Mouse (Mus musculus) megakaryocyte, embryonic 14.5 days (primary cell): Measurements from ENCODE around the gene Clstn1. TPM values are rescaled to one million over a fixed set of nuclear protein-coding genes. Genes with fewer than 3 reads are reported as not detected.

Source experiments
- H3K27me3 ChIP-seq: replicated peaks from 2 replicates; pipeline ENCODE3; 2012; ENCODE audit warnings: inconsistent platforms
- H3K36me3 ChIP-seq: replicated peaks from 2 replicates; pipeline ENCODE3; 2012; ENCODE audit warnings: low read length, inconsistent platforms, mixed read lengths
- H3K4me1 ChIP-seq: 2 replicates; pipeline ENCODE4 v1.6.1; 2012; ENCODE audit warnings: inconsistent platforms
- H3K4me3 ChIP-seq: replicated peaks from 2 replicates; pipeline ENCODE3; 2012; ENCODE audit warnings: moderate library complexity, mild to moderate bottlenecking, inconsistent platforms
- H3K9me3 ChIP-seq: 2 replicates; pipeline ENCODE4 v1.6.1; 2012; ENCODE audit warnings: inconsistent platforms
- FLI1 ChIP-seq: IDR thresholded peaks from 2 replicates; pipeline ENCODE4 v1.6.1; 2012; ENCODE audit warnings: low read length, inconsistent platforms, mixed read lengths
- GATA1 ChIP-seq: IDR thresholded peaks from 3 replicates; pipeline ENCODE4 v1.6.1; 2012; ENCODE audit warnings: mixed read lengths, low read length, inconsistent platforms, borderline replicate concordance
- polyA plus RNA-seq: library from polyadenylated mRNA; stranded (reverse); fragments of >175 nt; gene quantifications from 2 replicates; pipeline ENCODE4 v1.2.3, GENCODE M21; 2012; ENCODE audit warnings: low replicate concordance; ENCODE audit not compliant: insufficient read depth

The Clstn1 gene
- polyA plus RNA-seq, 1 experiment = 10.0 TPM

DNA sequence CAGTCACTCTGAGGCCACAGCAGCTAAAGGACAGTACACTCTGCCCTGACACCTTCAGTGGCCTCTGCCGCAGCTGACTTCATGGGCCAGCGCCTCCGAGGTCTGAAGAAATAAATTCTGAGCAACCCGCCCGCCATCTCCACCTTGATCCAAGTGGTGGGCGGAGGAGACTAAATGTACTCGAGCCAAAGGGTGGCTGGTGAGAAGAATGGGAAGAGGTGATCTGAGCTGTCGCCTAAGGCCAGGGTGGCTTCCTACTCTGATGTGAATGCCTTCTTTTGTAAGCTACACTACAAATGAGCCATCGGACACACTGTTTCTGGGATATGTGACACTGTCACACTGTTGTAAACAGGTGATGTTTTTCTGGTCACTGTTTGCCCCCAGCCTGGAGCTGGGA lies 59.5 kb downstream of the Clstn1 start:
- peaks cover 72% of the 10 kb centered on the region for H3K36me3 ChIP-seq
- H3K27me3 ChIP-seq = no peaks in the 10 kb centered on the region
- peaks cover 73% of the 10 kb centered on the region for H3K4me1 ChIP-seq
- no peak overlapping the region for H3K4me3 ChIP-seq
- TF ChIP-seq FLI1 = no peak
- no peak for TF ChIP-seq GATA1
- H3K9me3 ChIP-seq = no peaks in the 10 kb centered on the region

DNA sequence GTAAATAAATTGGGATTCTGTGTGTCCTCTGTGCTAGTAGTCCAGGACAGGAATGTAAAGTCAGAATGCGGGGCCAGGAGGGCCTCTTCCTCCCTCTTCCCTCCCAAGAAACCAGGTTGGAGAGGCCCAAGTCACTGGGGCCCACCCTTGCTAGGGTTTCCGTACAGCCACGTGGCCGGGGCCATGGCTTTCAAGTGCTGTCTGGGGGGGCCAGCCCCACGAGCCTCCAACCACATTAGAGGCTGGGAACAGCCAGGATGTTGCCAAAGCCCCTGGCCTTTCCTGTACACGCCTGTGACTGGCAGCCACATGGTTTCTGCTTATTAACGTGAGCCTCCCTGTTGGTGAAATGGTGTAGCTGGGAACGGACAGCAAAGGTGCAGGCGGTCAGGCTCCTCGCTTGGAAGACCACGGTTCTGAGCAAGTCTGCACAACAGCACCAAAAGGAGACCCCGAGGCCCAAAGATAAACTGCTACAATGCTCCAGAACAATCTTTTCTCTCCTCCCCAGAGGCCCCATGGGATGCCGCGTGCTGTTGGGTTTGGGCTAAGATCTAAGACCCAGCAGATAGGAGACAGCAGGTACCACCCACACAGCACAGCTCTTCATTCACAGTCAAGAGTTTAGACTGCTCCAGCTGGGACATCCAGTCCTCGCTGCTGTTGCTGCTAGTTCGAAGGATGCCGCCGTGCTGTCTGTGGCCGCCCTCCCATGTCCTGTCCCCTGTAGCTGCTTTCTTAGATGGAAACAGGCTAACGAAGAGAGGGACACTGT lies 62.0 kb downstream of the Clstn1 start:
- Histone ChIP-seq H3K4me1 (peaks cover 61% of the 10 kb centered on the region), H3K36me3 (peaks cover 92% of the 10 kb centered on the region), H3K27me3 (no peaks in the 10 kb centered on the region), H3K4me3 (no peak overlapping the region), H3K9me3 (no peaks in the 10 kb centered on the region)
- TF ChIP-seq GATA1 (no peak), FLI1 (no peak)

DNA sequence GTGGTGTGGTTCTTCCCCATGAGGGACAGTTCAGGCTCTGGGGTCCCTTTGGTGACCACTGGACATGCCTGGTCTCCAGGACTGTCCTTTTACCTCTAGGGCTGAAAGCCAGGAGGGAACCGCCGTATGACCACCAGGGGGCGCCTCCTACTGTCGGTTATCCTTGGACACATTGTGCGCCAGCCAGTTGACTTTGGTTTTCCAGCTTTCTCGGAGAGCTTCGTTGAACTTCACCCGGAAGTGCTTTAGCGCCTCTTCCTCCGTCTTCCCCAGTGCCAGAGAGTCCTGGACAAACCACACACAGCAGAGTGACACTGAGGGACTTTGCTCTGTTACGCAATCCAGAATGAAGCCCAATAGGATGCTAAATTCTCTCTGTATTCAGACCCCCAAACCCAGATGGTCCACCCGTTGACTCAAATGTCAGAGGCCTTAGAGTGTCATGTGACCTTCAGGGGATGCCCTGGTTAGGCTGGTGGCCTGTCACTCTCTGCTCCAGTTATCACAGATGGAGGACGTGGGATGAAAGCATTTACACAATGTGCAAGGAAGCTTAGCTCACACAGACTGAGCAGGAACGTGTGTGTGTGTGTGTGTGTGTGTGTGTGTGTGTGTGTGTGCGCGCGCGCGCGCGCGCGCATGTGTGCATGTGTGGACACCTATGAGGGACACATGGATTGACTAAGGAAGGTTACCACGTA lies 64.4 kb downstream of the Clstn1 start:
- TF ChIP-seq GATA1 = no peak
- TF ChIP-seq FLI1 = no peak
- H3K4me3 ChIP-seq = no peak overlapping the region
- peaks cover 80% of the 10 kb centered on the region for H3K4me1 ChIP-seq
- no peaks in the 10 kb centered on the region for H3K9me3 ChIP-seq
- no peaks in the 10 kb centered on the region for H3K27me3 ChIP-seq
- H3K36me3 ChIP-seq = peaks cover 98% of the 10 kb centered on the region

DNA sequence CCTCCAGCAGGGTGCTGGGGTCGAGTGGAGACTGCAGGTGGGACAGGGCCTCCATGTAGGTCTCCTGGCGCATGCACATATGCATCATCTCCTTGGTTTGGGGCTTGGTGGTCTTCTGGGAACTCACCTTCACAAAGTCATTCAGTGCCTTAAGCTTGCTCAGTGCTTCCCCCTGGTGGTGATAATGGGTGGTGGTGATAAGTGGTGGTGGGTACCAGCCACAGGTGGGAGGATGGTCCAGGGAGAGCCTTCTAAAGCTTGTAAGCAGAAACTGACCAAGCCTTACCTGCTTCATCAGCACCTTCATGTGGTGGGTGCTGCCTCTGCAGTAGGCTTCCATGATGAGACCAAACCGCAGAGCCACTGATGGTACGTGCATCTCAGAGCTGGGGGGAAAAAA lies 68.0 kb downstream of the Clstn1 start:
- H3K36me3 ChIP-seq = peaks cover 99% of the 10 kb centered on the region
- H3K27me3 ChIP-seq = no peaks in the 10 kb centered on the region
- peaks cover 81% of the 10 kb centered on the region for H3K4me1 ChIP-seq
- no peaks in the 10 kb centered on the region for H3K9me3 ChIP-seq
- H3K4me3 ChIP-seq = no peak overlapping the region
- TF ChIP-seq FLI1 (no peak), GATA1 (no peak)

DNA sequence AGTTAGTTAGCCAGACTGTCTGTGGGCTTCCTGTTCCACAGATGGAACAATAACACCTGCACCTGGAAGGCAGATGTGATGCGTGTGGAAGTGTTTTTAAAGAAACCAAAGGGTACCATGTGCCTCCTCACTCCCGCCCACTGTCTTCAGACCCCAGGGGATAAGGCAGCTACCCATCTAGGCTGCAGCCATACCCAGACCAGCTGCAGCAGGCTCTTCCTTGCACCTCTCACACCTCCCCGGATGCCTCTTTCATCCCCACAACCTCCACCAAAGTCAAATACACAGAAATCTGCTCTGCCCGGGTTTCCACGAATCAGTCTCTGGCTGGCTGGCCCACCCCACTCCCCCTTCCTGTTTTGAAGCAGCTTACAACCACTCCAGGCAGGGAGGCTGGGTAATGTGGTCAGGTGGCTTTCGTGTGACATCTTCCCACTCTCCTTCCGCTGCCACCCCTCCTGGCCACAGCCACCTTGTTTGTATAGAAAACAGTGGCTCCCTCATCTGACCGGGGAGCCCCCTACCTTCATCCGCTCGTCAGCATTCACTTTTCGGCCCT lies 71.7 kb downstream of the Clstn1 start:
- peaks cover 97% of the 10 kb centered on the region for H3K4me1 ChIP-seq

DNA sequence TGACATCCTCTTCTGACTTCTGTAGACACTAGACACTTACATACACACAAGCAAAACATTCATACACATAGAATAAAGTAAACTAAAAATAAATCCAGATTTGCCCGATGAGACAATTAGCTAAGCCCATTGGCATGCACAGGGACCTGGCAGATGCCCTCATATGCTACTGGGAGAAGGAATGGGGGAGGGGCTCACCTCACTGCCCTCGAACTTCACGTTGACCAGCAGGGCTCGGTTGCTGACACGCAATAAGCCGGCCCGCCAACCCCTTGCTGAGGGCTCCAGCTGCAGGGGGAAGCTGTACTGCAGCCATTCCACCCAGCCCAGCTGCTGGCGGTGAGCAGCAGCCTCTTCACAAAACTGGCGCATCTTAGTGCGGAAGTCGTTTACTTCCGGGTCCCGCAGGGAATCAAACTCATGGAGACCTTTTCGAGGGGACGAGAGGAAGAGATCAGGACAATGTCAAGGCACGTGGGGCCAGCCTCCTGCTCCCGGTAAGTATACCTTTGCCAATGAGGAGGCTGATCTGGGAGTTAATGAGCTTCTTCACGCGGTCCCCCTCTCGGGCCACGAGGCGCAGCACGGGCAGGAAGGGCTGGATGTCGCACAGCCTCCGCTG lies 73.3 kb downstream of the Clstn1 start:
- H3K9me3 ChIP-seq = no peaks in the 10 kb centered on the region
- H3K36me3 ChIP-seq = peaks cover 71% of the 10 kb centered on the region
- peak overlapping the region; percentile 23 for H3K4me3 ChIP-seq
- H3K4me1 ChIP-seq = peaks cover 97% of the 10 kb centered on the region
- H3K27me3 ChIP-seq = no peaks in the 10 kb centered on the region
- no peak for TF ChIP-seq FLI1
- no peak for TF ChIP-seq GATA1

More for the DNA sequence above, 71.7 kb downstream of the Clstn1 start:
- H3K9me3 ChIP-seq = no peaks in the 10 kb centered on the region
- peak overlapping the region; percentile 59 for H3K4me3 ChIP-seq
- TF ChIP-seq GATA1 (no peak), FLI1 (no peak)
- H3K36me3 ChIP-seq = peaks cover 80% of the 10 kb centered on the region
- H3K27me3 ChIP-seq = no peaks in the 10 kb centered on the region

DNA sequence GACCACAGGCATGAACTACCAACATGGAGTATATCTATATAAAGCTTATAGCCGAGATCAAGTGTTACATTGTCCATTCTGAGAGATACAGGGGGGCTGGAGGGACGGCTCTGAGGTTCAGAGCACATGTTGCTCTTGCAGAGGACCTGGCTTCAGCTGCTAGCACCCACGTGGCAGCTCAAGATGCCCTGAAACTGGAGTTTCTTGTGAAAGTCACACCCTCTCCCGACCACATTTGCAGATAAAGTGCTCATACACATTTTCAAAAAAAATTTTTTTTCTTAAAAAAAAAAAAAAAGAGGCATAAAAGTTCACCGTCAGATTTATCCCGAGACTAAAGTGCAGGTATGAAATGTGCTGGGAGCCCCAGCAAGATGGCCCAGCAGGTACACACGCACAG lies 74.3 kb downstream of the Clstn1 start:
- TF ChIP-seq FLI1 (no peak), GATA1 (no peak)
- peaks cover 97% of the 10 kb centered on the region for H3K4me1 ChIP-seq
- H3K36me3 ChIP-seq = peaks cover 64% of the 10 kb centered on the region

DNA sequence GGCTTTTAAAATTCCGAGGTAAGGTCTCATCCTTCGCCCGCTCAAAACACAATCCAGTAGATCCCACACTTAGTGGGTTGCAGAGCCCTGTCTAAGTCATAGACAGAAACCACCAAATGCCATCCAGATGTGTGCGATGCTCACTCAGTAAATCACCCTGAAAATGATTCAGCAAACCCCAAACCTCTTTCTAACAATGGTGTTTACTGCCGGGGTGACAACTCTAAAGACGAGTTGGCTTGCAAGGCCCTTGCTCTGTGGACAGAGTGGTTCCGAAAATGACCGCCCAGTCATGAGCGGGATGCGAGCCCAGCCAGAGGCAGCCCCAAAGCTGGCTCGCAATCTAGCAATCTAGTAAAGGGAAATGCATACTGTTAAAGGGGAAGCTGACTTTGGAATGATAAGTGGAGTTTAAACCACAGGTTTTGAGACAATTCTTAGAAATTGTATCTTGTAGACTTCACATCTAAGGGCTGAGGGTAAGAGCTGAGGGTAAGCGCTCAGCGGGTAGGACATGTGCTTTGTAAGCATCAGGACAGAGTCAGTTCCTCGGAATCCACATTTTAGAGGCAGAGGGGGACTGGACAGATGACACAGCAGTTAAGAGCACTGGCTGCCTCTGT lies 75.8 kb downstream of the Clstn1 start:
- peak overlapping the region; percentile 84 for H3K4me3 ChIP-seq
- no peaks in the 10 kb centered on the region for H3K27me3 ChIP-seq
- no peaks in the 10 kb centered on the region for H3K9me3 ChIP-seq
- H3K4me1 ChIP-seq = peaks cover 96% of the 10 kb centered on the region
- H3K36me3 ChIP-seq = peaks cover 56% of the 10 kb centered on the region
- TF ChIP-seq FLI1 (no peak), GATA1 (peak; percentile 80; the same call in 2 of the 3 replicates)

More for the DNA sequence above, 74.3 kb downstream of the Clstn1 start:
- Histone ChIP-seq H3K4me3 (no peak overlapping the region), H3K27me3 (no peaks in the 10 kb centered on the region), H3K9me3 (no peaks in the 10 kb centered on the region)

DNA sequence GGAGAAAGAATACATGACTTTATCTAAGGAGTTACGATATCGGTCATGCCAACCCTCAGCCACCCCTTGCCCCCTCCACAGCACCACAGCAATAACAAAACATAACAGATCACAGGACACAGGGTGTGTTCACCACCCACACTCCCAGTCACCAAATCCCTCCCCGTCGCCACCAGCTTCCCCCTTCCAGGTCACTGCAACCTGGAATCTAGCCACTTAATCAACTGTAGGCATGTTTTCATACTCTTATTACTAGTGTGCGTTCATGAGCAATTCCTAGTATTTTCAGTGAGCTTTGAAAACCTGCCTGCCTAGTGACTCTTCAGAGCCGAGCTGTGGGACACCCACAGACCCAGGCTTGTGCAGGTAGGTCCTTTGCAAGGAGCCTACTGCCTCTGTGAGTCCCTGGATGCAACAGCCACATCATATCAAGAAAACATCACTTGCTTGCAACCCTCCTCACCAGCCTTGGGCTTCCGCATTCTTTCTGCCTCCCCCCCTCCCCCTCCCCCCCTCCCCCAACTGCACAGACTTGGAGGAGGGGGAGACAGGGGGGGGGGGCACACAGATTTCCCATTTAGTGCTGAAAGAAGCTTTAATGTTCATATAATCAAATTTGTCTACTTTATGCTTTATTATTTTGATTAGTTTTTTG lies 77.7 kb downstream of the Clstn1 start:
- peaks cover 54% of the 10 kb centered on the region for H3K36me3 ChIP-seq
- no peaks in the 10 kb centered on the region for H3K27me3 ChIP-seq
- no peak overlapping the region for H3K4me3 ChIP-seq
- no peaks in the 10 kb centered on the region for H3K9me3 ChIP-seq
- H3K4me1 ChIP-seq = peaks cover 96% of the 10 kb centered on the region
- no peak for TF ChIP-seq FLI1
- TF ChIP-seq GATA1 = no peak
